Mouse (Mus musculus): Measurements from ENCODE around the gene Cyb561d2. TPM values are rescaled to one million over a fixed set of nuclear protein-coding genes. Genes with fewer than 3 reads are reported as not detected.

The Cyb561d2 gene
- polyA plus RNA-seq, 1 experiment from 2014 or later: 28.4 TPM

DNA sequence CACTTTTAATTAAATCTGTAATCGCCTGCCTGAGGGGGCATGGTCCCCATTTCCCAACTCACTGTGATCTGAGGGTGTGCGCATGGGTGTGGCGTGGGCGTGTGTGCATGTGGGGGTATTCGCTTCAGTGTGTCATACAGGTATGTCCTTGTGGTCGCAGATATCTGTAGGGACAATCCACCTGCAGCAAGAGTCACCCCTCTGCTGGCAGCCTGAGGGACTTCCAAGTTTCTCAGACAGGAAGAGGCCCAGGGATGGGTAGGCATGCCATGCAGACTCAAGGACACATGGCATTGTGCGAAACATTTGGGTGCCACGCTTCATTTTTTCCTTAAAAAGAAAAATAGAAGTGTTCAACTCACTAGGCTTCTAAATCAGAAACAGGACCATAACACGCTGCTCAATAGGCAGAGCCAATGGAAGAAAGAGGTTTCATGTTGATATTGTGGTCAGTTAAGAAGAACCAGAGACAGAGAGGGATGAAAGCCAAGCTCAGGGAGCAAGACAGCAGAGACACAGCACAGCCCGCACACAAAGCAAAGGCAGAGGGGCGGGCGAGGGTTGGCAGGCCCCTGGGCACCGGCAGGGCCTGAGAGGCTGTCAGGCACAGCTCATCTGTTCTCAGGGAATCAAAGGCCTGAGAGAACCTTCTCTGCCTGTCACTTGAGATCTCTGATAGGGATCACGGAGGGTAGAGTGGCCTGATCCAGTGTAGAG is 31.5 kb downstream of the Cyb561d2 start:
- Histone ChIP-seq H3K4me3 (no peak overlapping the region), H3K9ac (no peak overlapping the region), H3K9me3 (no peaks in the 10 kb centered on the region), H3K36me3 (no peaks in the 10 kb centered on the region), H3K27ac (no peak overlapping the region), H3K4me2 (no peak overlapping the region), H3K27me3 (0 out of 2 replicates have a peak, but pooled peaks cover 5% of the 10 kb centered on the region), H3K4me1 (no peaks in the 10 kb centered on the region)
- ATAC-seq (ENCODE audit: borderline replicate concordance, extremely low read depth, low FRiP score, low TSS enrichment): no peak
- WGBS: 74% methylated on average over 14 of the region's 14 CpGs

DNA sequence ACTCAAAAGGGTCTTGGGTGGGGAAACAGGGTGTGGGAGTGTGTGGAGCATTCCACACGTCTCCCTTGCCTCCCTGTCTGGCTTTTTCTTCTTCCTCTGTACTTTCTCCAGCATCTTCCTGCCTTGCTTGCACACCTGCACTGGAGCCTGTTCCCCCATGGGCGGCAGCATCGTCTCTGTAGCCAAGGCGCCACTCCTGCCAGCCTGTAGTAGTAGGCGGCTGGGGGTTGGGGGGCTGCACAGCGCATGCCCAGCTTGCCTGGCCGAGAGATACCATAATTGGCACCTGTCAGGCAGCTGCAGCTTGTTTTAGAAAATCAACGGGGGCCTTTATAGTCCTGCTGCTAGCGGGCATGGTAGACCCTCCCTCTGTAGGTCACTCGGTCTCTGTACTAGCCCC is 33.7 kb downstream of the Cyb561d2 start:
- no peak for ATAC-seq (ENCODE audit: borderline replicate concordance, extremely low read depth, low FRiP score, low TSS enrichment)
- Histone ChIP-seq H3K4me3 (no peak overlapping the region), H3K27me3 (0 out of 2 replicates have a peak, but pooled peaks cover 5% of the 10 kb centered on the region), H3K4me1 (no peaks in the 10 kb centered on the region), H3K27ac (no peak overlapping the region), H3K36me3 (no peaks in the 10 kb centered on the region), H3K9me3 (no peaks in the 10 kb centered on the region), H3K4me2 (no peak overlapping the region), H3K9ac (no peak overlapping the region)
- 54% methylated on average over 10 of the region's 10 CpGs for WGBS

DNA sequence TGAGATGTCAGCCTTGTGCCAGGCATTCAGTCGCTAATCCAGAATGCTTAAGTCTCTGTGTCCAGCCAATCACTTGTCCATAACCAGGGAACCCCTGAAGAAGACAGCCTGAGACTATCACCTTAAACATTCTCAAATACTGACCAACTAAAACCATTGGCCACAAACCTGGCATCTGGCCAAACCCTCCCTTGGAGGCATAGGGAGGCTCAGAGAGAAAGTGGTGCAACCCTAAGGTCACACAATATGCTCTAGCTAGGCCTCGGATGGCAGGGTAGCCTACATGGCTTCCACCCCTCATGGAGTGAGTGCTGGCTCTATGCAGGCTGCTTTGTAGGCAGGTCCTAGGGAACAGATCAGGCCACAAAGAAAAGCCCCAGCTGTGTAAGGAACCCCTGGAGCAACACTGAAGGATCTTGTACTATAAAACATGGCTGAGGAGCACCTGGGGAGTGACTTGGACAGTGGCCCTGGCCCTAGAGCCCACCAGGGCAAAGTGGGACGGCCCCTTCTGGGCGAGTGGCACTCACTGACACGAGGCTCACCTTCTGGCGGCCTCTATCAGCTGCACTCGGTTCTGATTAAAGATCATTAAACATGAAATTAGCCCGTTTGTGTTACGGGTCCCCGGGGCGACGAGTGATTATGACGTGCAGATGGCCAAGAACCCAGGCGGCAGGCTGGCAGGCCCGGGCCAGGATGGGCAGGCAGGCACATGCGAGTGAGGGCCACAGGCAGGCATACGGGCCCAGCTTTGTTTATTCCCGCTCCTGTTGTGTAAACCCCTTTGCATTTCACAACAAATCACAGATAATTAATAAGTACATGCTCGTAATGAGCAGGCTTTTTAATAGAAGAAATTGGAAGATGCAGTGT is 37.1 kb downstream of the Cyb561d2 start:
- Histone ChIP-seq H3K27ac (no peak overlapping the region), H3K9me3 (no peaks in the 10 kb centered on the region), H3K4me2 (no peak overlapping the region), H3K36me3 (no peaks in the 10 kb centered on the region), H3K4me3 (no peak overlapping the region), H3K9ac (no peak overlapping the region), H3K27me3 (0 out of 2 replicates have a peak, but pooled peaks cover 5% of the 10 kb centered on the region), H3K4me1 (no peaks in the 10 kb centered on the region)
- no peak for ATAC-seq (ENCODE audit: borderline replicate concordance, extremely low read depth, low FRiP score, low TSS enrichment)
- 68% methylated on average over 19 of the region's 19 CpGs for WGBS

DNA sequence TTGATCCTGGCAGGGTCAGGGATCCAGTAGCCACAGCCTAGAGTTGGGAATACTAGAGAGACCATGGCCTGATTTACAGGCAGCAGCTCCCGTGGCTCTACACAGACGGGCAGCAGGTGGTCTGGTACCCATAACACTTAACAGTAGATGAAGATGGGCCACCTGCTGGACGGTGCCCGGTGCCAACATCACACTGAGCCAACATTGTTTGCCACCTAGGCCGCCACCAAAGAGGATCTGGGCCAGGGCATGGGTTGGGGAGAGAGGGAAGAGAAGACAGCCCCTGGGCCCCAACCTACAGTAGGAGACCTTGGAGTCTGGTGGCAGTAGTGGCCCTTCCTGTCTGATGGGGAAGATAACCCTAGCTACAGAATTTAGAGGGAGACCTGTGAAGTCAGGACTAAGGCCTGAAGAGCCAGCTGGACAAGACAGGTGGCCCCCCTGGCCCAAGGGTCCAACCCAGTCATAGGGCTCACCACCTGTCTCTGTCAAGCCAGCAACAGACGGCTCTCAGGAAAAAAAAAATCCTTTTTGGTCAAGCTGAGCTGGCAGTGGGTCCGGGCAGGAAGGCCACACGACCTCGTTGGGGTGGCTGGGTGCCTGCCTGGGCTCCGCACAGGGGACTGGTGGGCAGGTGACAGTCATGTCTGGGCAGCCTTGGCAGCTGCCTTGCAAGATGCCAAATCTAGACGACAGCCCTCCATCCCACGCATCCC is 39.7 kb downstream of the Cyb561d2 start:
- no peaks in the 10 kb centered on the region for H3K4me1 ChIP-seq
- 80% methylated on average over 12 of the region's 12 CpGs for WGBS
- H3K4me3 ChIP-seq: no peak overlapping the region
- no peak overlapping the region for H3K27ac ChIP-seq
- H3K4me2 ChIP-seq: no peak overlapping the region
- no peaks in the 10 kb centered on the region for H3K9me3 ChIP-seq
- H3K27me3 ChIP-seq: no peaks in the 10 kb centered on the region
- ATAC-seq (ENCODE audit: borderline replicate concordance, extremely low read depth, low FRiP score, low TSS enrichment): no peak
- H3K9ac ChIP-seq: no peak overlapping the region
- no peaks in the 10 kb centered on the region for H3K36me3 ChIP-seq

DNA sequence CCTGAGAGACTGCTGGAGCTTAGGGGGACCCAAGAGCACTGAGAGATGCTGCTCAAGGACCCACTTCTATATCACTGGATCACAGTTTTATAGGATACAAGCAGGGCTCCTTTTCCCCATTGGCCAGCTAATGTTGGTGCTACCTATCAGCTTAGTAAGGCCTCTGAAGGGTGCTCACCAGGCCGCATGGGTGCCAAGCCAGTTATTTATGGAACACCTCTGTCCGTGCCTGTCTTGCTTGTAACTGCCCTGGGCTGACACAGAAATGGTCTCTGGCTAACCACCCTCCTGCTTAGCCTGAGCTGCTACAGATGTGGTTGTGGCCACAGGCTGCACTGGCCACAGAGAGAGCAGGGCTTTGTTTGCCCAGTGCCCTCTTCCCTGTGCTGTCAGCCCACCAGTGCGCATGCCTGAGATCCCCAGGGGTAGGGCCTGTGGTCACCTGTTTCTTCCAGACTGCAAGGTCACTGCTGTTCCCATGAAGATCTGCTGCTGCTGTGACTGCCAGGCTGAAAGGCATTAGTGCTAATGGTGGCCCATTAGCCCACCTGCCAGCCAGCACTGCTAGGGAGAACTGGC is 41.2 kb downstream of the Cyb561d2 start:
- no peaks in the 10 kb centered on the region for H3K4me1 ChIP-seq
- 75% methylated on average over 3 of the region's 3 CpGs for WGBS

DNA sequence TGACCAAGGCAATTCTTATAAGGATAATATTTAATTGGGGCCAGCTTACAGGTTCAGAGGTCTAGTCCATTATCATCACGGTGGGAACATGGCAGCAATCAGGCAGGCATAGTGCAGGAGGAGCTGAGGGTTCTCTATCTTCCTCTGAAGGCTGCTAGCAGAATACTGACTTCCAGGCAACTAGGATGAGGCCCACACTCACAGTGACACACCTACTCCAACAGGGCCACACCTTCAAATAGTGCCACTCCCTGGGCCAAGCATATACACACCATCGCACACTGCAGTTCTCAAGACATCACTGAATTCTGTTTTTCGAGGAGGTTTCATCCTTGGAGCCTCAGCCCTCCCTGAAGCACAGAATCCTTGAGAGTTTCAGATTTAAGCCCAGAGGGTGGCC is 45.6 kb downstream of the Cyb561d2 start:
- Histone ChIP-seq H3K4me3 (no peak overlapping the region), H3K36me3 (no peaks in the 10 kb centered on the region), H3K27ac (no peak overlapping the region), H3K9ac (no peak overlapping the region), H3K9me3 (no peaks in the 10 kb centered on the region), H3K4me1 (no peaks in the 10 kb centered on the region), H3K27me3 (no peaks in the 10 kb centered on the region), H3K4me2 (no peak overlapping the region)
- WGBS: 75% methylated on average over 3 of the region's 3 CpGs
- no peak for ATAC-seq (ENCODE audit: borderline replicate concordance, extremely low read depth, low FRiP score, low TSS enrichment)

More for the DNA sequence above, 41.2 kb downstream of the Cyb561d2 start:
- Histone ChIP-seq H3K4me3 (no peak overlapping the region), H3K9me3 (no peaks in the 10 kb centered on the region), H3K36me3 (no peaks in the 10 kb centered on the region), H3K4me2 (no peak overlapping the region), H3K27me3 (no peaks in the 10 kb centered on the region), H3K9ac (no peak overlapping the region), H3K27ac (no peak overlapping the region)
- ATAC-seq (ENCODE audit: borderline replicate concordance, extremely low read depth, low FRiP score, low TSS enrichment): no peak

DNA sequence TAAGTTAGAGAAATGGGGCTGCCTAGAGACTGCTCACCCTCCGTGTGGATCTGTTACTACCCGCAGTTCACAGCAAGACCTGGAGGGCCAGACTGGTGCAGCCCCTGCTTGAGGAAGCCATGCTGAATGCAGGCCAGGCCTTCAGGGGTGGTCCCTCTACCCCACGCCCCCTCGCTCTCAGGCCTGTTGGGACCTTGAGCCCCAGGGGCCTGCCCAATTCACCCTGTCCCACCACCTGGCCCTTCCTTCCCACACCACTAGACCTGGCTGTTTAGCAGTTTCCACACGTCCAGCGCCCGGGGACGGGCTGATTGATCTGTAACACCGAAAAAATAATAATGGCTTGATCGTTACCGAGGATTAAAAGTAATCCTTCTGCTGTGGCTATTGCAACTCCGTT is 47.8 kb downstream of the Cyb561d2 start:
- WGBS: 76% methylated on average over 12 of the region's 12 CpGs
- H3K4me1 ChIP-seq: no peaks in the 10 kb centered on the region
- H3K27me3 ChIP-seq: no peaks in the 10 kb centered on the region
- H3K9ac ChIP-seq: no peak overlapping the region
- H3K4me3 ChIP-seq: no peak overlapping the region
- ATAC-seq (ENCODE audit: borderline replicate concordance, extremely low read depth, low FRiP score, low TSS enrichment): no peak
- no peaks in the 10 kb centered on the region for H3K36me3 ChIP-seq
- H3K4me2 ChIP-seq: no peak overlapping the region
- H3K9me3 ChIP-seq: no peaks in the 10 kb centered on the region
- no peak overlapping the region for H3K27ac ChIP-seq

DNA sequence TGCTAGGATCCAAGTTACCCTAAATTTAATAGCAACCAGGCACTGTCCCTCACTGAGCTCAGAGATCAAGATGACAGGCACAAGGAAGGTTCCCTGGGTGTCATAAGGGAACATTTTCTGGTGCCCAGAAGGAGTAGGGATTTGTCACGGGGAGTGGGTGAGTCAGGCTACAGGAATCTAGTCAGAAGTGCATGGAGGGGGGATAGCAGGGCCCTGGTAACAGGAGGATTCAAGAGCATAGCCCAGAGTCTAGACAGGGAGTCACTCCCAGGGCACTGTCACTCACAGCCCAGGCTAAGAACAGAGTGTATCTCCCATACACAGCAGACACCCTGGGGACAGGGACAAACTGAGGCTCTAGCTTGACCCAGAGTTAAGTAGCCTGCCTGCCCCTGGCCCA is 48.5 kb downstream of the Cyb561d2 start:
- H3K27me3 ChIP-seq: no peaks in the 10 kb centered on the region
- H3K4me3 ChIP-seq: no peak overlapping the region
- no peak for ATAC-seq (ENCODE audit: borderline replicate concordance, extremely low read depth, low FRiP score, low TSS enrichment)
- H3K4me1 ChIP-seq: no peaks in the 10 kb centered on the region
- H3K9ac ChIP-seq: no peak overlapping the region
- H3K27ac ChIP-seq: no peak overlapping the region
- H3K4me2 ChIP-seq: no peak overlapping the region
- H3K9me3 ChIP-seq: no peaks in the 10 kb centered on the region
- 36% methylated on average over 1 of the region's 1 CpGs for WGBS
- H3K36me3 ChIP-seq: no peaks in the 10 kb centered on the region

DNA sequence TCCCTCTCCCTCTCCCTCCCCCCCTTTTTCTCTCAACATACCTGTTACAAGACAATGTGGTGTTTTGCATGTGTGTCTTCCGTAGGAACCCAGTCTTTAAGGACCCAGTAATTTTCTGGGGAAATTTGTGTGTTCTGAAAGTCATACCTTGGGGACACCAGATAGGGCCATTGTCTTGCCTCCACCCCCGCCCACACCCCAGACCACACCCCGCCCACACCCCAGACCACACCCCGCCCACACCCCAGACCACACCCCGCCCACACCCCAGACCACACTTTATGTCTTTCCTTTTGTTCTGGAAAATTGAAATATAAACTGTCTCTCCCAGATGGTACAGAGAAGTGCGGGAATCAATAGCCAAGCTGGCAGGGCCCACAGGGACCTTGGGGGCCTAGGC is 51.4 kb downstream of the Cyb561d2 start:
- H3K27me3 ChIP-seq: no peaks in the 10 kb centered on the region
- H3K9me3 ChIP-seq: no peaks in the 10 kb centered on the region
- no peak overlapping the region for H3K4me2 ChIP-seq
- ATAC-seq (ENCODE audit: borderline replicate concordance, extremely low read depth, low FRiP score, low TSS enrichment): no peak
- H3K9ac ChIP-seq: no peak overlapping the region
- no peaks in the 10 kb centered on the region for H3K4me1 ChIP-seq
- H3K27ac ChIP-seq: no peak overlapping the region
- H3K4me3 ChIP-seq: no peak overlapping the region
- 60% methylated on average over 6 of the region's 6 CpGs for WGBS
- H3K36me3 ChIP-seq: no peaks in the 10 kb centered on the region

DNA sequence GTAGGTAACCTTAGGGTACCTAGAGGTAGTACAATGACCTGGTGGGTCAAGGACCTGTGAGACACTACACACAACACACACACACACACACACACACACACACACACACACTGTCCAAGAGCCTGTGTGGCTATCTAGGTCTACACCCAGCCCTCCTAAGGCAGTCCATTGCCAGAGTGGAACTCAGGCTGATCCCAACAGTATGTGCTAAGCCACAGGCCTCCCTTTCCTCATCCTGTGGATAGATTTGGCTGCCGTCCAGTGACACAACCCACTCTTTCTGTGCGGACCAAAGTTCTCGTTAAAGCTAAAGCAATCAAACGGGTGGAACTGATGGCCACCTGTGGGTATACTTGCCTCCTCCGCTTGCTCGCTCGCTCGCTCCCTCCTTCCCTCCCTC is 51.8 kb downstream of the Cyb561d2 start:
- WGBS: 50% methylated on average over 8 of the region's 8 CpGs
- no peak overlapping the region for H3K4me3 ChIP-seq
- ATAC-seq (ENCODE audit: borderline replicate concordance, extremely low read depth, low FRiP score, low TSS enrichment): no peak
- no peak overlapping the region for H3K4me2 ChIP-seq
- H3K27me3 ChIP-seq: no peaks in the 10 kb centered on the region
- H3K9ac ChIP-seq: no peak overlapping the region
- no peaks in the 10 kb centered on the region for H3K9me3 ChIP-seq
- no peaks in the 10 kb centered on the region for H3K36me3 ChIP-seq
- no peak overlapping the region for H3K27ac ChIP-seq
- H3K4me1 ChIP-seq: no peaks in the 10 kb centered on the region
